Mouse (Mus musculus): ENCODE measurements around the gene Clrn3.
"Not testable (repeated sequence)": the region's sequence is repeated elsewhere in the genome, so short reads cannot be mapped to it uniquely, and the experiment has no call there.

The Clrn3 gene

DNA sequence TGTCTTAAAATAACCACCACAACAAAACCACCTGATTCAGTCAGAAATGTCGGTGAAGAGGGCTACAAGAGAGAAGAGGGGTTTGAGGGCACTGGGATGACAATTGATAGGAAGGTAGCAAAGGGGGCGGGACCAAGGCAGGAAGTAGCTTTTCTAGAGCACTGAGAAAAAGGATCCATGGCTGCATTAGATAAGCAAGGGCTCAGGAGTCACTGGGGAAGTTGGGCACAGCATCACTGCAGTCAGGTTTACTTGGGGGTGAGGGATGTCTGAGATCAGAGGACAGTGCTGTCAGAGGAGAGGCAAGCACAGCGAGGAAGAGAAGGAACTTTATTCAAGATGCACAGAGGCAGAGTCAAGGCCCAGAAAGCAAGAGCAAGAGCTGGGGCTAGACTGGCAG lies 7.5 kb upstream of the Clrn3 start:
- DNase-seq: no peak

- peak in 1 of 2 experiments; percentile 30 for DNase-seq
Observed at GRCm38 (mm10) chr7:135534548-135535189, 6.2 kb upstream of the Clrn3 start.

- DNase-seq: no peak
Observed at GRCm38 (mm10) chr7:135529068-135529467, 614 bp upstream of the Clrn3 start.

- DNase-seq: no peak
Observed at GRCm38 (mm10) chr7:135527169-135527568, 1.3 kb downstream of the Clrn3 start.

DNA sequence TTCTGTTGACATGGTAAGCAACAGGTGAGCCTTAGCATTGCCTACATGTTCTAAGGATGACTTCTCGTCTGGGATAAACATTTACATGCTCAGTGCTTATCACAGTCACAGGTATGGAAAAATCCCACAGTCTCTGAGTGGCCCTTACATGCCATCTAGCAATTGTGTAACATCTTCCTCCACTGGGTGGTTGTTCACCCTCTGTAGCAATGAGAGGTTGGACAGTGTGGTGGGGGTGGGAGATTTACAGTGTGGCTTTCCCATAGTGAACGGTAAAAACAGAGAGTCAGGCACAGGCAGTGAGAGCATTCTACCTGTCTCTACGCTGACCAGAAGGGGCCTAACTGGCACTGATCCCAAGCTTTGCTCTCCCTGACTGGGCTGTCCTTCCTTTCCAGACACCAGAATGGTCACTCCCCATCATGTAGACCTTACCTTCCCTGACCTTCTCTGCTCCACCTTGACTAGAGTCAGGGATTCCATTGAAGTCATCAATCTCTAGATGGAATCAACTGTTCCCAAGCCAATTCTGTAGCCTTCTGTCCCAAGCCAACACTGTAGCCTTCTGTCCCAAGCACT lies 1.8 kb downstream of the Clrn3 start:
- no peak for DNase-seq

DNA sequence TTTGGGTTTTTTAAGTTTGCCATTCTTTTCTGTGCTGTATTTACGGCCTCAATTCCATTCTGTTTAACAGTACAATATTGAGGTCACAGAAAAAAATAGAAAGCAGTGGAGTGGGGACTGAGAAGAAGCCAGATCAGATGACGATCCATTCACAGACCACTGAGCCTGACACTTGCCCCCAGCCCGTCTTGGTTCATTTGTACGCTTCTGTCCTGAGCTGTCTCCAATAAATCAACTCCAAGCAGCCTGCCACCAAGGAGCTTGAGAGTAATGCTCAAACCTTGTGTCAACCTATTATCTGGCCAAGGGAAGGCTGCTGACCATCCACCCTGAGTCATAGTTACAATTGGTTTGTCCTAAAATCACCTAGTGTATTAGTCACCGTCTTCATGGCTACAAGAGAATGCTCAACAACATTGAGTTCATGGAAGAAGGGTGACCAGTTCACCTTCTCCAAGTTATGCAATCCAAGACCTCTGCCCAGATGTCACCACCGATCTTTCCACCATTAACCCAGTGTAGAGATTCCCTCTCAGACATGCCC lies 4.0 kb downstream of the Clrn3 start:
- DNase-seq: no peak

GRCm38 (mm10) chr7:135523981-135524380 lies 4.5 kb downstream of the Clrn3 start:
- DNase-seq: peak; percentile 34 to 38

DNA sequence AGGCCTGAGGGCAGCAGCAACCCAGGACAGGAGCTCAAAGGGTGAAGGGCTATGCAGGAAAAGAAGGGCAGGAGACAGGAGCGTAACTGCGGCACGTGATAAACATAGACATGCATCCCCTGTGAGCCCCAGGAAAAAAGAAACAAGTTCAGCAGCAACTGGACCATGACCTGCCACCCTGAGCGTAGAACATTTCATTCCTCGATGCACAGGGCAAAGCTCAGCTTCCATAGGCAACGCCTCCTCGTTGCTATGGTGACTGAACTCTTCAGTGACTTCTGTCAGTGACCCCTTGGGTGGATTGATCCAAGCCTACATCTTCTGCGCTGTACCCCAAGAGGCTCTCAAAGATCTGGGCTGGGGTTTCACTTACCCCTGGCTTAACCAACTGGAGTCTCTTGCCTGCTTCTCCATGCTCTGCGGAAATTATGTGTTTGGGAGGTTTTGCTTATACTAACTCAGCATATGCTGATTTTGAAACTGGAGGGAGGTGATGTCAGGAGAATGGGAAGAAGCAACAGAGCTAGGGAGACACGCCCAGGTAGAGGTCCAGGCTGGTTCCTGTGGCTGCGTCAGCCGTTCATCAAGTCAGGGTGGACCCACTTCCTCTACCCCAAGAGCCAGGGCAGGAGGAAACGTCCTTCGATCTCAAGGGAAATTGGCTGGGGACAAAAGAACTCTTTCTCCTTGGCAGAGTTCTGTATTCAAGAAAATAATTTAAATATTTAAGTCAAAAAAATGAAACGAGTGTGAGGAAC lies 6.5 kb downstream of the Clrn3 start:
- DNase-seq: no peak

GRCm38 (mm10) chr7:135520241-135520640 lies 8.2 kb downstream of the Clrn3 start:
- no peak for DNase-seq

DNA sequence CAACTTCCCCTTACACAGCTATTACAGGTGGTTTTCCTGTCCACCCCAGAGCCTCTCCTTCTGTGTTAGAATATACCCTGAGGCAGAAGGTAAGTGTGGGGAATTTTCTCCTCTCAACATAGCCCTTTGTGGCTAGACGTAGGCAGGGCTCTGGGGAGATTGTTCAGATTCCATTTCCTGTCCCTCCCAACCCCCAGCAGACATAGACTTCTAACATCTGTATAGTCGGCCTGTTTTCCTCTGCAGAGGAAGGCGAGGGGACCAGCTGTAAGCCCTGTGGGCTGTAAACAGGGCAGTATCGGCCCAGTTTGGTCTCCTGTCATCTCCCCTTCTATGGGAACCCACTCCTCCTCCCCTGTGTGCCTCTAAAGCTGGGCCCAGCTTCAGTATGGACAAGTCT lies 11.3 kb downstream of the Clrn3 start:
- DNase-seq: no peak

DNA sequence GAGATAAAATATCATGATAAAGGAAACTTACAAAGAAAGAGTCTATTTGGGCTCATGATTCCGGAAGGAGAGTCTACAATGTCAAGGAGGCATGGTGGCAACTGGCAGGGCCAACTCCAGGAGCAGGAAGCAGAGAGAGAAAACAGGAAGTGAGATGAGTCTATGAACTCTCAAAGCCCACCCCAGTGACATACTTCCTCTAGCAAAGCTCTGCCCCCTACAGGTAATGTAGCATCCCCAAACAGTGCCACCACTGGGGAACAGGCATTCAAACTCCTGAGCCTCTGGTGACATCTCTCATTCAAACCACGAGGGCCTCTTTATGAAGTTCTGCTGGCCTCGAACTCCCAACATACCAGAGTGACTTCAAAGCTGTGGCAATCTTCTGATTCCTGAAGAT lies 16.7 kb downstream of the Clrn3 start:
- DNase-seq: no peak

DNA sequence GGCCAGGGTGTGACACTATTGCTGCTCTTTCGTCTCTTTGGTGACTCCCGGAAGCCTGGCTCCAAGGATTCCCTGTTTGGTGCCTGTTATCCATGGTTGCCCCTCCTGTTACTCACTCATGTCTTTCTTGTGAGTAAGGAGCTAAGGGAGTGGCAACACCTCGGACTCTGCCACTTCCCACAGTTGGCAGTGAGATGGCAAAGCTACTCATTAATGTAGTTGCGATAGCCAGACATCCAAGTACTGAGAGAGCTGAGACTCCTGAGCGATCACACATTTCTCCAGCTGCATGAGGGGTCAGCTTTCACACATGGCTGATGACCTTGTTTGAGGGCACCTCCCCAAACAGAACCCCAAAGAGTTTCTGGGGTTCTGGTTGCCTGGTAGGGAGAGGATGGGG lies 18.0 kb downstream of the Clrn3 start:
- DNase-seq: no peak

- no peak for DNase-seq
Observed at GRCm38 (mm10) chr7:135509272-135509671, 19.2 kb downstream of the Clrn3 start.

GRCm38 (mm10) chr7:135508602-135509001 lies 19.9 kb downstream of the Clrn3 start:
- no peak for DNase-seq

- not testable (repeated sequence) for DNase-seq
Observed at GRCm38 (mm10) chr7:135506506-135506905, 21.9 kb downstream of the Clrn3 start.

- DNase-seq: no peak
Observed at GRCm38 (mm10) chr7:135499403-135499802, 29.1 kb downstream of the Clrn3 start.

GRCm38 (mm10) chr7:135498565-135499186 lies 29.8 kb downstream of the Clrn3 start:
- no peak for DNase-seq

GRCm38 (mm10) chr7:135495303-135495702 lies 33.2 kb downstream of the Clrn3 start:
- peak; percentile 53 to 54 for DNase-seq

DNA sequence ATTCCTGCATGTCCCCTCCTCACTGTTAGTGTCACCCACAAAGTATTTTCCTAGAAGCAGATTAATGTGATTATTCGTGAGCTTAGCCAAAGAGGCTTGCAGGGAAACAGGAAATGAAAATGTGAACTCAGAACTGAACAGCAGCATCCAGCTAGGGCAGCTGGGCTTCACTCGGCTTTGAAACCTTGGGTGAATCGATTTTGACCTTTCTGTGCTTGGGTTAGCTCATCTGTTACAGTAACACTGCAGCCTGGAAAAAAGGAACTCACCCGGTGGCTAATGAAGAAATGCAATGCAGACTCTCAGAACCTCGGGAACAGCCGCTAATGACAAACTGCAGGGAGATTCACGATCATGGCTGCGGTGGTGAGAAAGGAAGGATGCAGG lies 38.0 kb downstream of the Clrn3 start:
- no peak for DNase-seq

DNA sequence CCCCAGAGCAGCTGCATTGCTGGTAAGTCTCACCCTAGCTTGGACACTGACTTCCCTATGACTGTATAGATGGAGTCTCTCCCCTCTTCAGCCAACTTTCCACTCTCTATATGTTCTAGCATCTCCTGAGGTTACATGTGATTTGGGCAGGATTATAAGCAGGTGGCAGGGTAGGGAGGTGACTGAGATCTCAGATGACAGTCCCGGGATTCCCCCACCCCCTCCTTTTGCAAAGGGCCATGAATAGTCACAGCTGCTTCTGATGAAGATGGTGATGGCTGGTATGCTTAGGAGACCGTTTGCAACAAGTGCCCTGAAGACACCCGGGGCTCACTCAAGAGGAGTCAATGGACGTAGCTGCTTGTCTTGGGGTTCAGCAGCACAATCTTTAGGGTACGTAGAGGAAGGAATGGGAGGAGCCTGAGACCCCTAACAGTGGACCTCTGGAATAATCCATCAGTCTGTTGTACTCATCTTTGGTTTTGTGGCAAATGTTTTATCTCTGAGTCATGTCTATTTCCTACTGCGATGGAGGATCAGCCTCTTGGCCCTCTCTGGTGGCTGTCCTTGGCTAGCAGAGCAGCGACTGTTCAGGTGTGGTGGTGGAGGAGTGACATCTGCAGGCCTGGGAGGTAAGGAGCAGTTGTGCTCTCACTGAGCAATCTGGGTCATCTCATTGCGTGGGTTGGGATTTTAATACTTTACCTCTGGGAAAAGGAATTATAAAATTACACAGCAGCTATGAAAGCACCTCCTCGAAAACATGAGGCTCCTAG lies 38.5 kb downstream of the Clrn3 start:
- peak in 1 of 2 experiments; percentile 2 for DNase-seq

DNA sequence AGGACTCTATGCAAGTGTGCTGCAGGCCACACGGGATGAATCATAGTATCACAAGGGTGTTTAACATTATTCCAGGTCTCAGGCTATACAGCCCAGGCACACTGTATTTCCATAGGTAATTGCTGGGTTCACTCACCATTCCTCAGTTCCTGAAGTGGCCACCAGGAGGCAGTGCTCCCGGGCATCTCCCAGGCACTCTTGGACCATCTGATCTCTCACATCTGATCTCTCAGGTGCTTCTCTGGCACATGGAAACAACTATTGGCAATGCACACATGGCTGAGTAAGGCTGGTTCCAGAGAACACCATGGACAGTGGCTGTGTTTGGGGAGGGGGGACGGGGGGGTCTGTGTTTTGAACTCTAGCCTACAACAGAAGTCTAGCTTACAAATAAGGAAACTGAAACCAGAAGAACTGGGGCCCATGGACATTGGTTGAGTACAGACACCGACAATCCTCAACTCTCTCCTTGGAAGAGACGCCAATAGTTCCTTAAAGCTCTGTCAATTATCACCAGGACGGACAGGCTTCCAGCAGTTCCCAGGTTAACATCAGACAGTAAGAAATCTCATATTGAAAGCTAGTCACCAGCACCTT lies 40.1 kb downstream of the Clrn3 start:
- DNase-seq: peak; percentile 63 to 79

- peak; percentile 89 to 93 for DNase-seq
Observed at GRCm38 (mm10) chr7:135487423-135487822, 41.0 kb downstream of the Clrn3 start.
